Mouse (Mus musculus) midbrain, embryonic 15.5 days (tissue): ENCODE data around the gene Scamp4. TPM values are rescaled to one million over a fixed set of nuclear protein-coding genes. Genes with fewer than 3 reads are reported as not detected.

Experiments used
- ATAC-seq: fragments of 200-750 bp; cut with Nextera tagmentation; replicated peaks from 2 replicates; pipeline ENCODE4 v1.8.0; 2017; ENCODE audit warnings: moderate TSS enrichment
- H3K27ac ChIP-seq: fragments of 300-500 bp; sonication (generic); 2 replicates; pipeline ENCODE4 v1.5.1; 2015; ENCODE audit warnings: mild to moderate bottlenecking, inconsistent platforms
- H3K27me3 ChIP-seq: fragments of 300-500 bp; sonication (generic); replicated peaks from 2 replicates; pipeline ENCODE4 v1.6.1; 2015; ENCODE audit warnings: inconsistent platforms
- H3K36me3 ChIP-seq: fragments of 300-500 bp; sonication (generic); replicated peaks from 2 replicates; pipeline ENCODE4 v1.6.1; 2015; ENCODE audit warnings: inconsistent platforms
- H3K4me1 ChIP-seq: fragments of 300-500 bp; sonication (generic); 2 replicates; pipeline ENCODE4 v1.6.1; 2015; ENCODE audit warnings: inconsistent platforms
- H3K4me2 ChIP-seq: fragments of 300-500 bp; sonication (generic); 2 replicates; pipeline ENCODE4 v1.6.1; 2015; ENCODE audit warnings: inconsistent platforms, mild to moderate bottlenecking, moderate library complexity
- H3K4me3 ChIP-seq: fragments of 300-500 bp; sonication (generic); 2 replicates; pipeline ENCODE4 v1.5.1; 2015; ENCODE audit warnings: mild to moderate bottlenecking, inconsistent platforms
- H3K9ac ChIP-seq: fragments of 300-500 bp; sonication (generic); 2 replicates; pipeline ENCODE4 v1.6.1; 2015; ENCODE audit warnings: mild to moderate bottlenecking, inconsistent platforms
- H3K9me3 ChIP-seq: fragments of 300-500 bp; sonication (generic); 2 replicates; pipeline ENCODE4 v1.6.1; 2016; ENCODE audit warnings: inconsistent platforms
- WGBS: fragments of 180-500 bp; shearing (Covaris S2); methylation state at CpG from one replicate; pipeline ENCODE4 v1.1.7; 2015; ENCODE audit warnings: mixed read lengths; 5-methylcytosine and 5-hydroxymethylcytosine counted together
- microRNA-seq: library from miRNA; unstranded; fragments of <30 nt; microRNA quantifications from one replicate; pipeline ENCODE4, GENCODE M21; 2016
- polyA plus RNA-seq: library from polyadenylated mRNA; unstranded; fragments of >200 nt; fragmentation: Nextera tagmentation; extraction: Ambion mirVana; gene quantifications from 2 replicates; pipeline ENCODE4 v1.2.1, GENCODE M21; 2015

Gene Scamp4
- polyA plus RNA-seq, 1 experiment from 2014 or later: 65.0 TPM

GRCm38 (mm10) chr10:80664197-80665015 lies 61.7 kb downstream of the Scamp4 start:
- Histone ChIP-seq H3K4me1 (no peaks in the 10 kb centered on the region), H3K4me2 (no peak overlapping the region), H3K27me3 (no peaks in the 10 kb centered on the region), H3K36me3 (peaks cover 28% of the 10 kb centered on the region), H3K9me3 (no peaks in the 10 kb centered on the region), H3K4me3 (no peak overlapping the region), H3K9ac (no peak overlapping the region), H3K27ac (no peak overlapping the region)
- WGBS: 44% methylated on average over 16 of the region's 16 CpGs
- ATAC-seq: no peak

DNA sequence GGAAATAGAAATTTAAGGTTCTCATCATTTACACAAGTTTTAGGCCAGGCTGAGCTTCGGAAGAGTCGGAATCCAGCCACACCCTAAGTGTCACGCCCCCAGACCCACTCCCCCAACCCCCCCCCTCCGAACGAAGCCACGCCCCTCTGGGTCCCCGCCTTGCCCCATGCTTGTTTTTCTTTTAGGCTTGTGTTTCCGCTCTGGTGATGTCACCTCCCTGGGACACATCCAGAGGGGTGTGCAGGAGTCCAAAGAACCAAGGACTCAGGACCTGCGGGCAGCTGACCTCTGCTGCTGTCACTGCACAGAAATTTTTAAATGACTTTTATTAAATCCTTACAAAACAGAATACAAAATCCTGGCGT lies 62.3 kb downstream of the Scamp4 start:
- WGBS: 20% methylated on average over 10 of the region's 10 CpGs
- no peak for ATAC-seq
- no peak overlapping the region for H3K9ac ChIP-seq

More for the DNA sequence above, 62.3 kb downstream of the Scamp4 start:
- Histone ChIP-seq H3K27me3 (no peaks in the 10 kb centered on the region), H3K4me2 (no peak overlapping the region), H3K9me3 (no peaks in the 10 kb centered on the region), H3K36me3 (peaks cover 29% of the 10 kb centered on the region), H3K27ac (no peak overlapping the region), H3K4me3 (no peak overlapping the region), H3K4me1 (no peaks in the 10 kb centered on the region)

Small RNA genes lying within 50 kb of the gene (microRNA-seq; reads per million reads assigned to microRNA genes)
- gene Mir6912: not detected

Other genes starting within 250 kb of the Scamp4 start
- 6.2 TPM in 2 replicates for gene Plk5, start 246.4 kb upstream of the Scamp4 start, polyA plus RNA-seq
- 18.3 and 18.8 TPM in 2 replicates for gene Mex3d, start 215.2 kb upstream of the Scamp4 start, polyA plus RNA-seq
- gene Mbd3, start 203.3 kb upstream of the Scamp4 start, polyA plus RNA-seq: 227 and 250 TPM in 2 replicates
- 581 and 629 TPM in 2 replicates for gene Uqcr11, start 196.0 kb upstream of the Scamp4 start, polyA plus RNA-seq
- 44.9 and 55.8 TPM in 2 replicates for gene Tcf3, start 169.2 kb upstream of the Scamp4 start, polyA plus RNA-seq
- 1.9 and 2.6 TPM in 2 replicates for gene Onecut3, start 108.0 kb upstream of the Scamp4 start, polyA plus RNA-seq
- gene Atp8b3, start 63.7 kb upstream of the Scamp4 start, polyA plus RNA-seq: 0.90 and 1.2 TPM in 2 replicates
- gene Rexo1, start 41.3 kb upstream of the Scamp4 start, polyA plus RNA-seq: 33.9 and 35.0 TPM in 2 replicates
- 6.0 and 6.3 TPM in 2 replicates for gene Klf16, start 25.6 kb upstream of the Scamp4 start, polyA plus RNA-seq
- 126 and 152 TPM in 2 replicates for gene Abhd17a, start 12.5 kb upstream of the Scamp4 start, polyA plus RNA-seq
- 6.0 and 6.9 TPM in 2 replicates for gene Adat3, start within 50 bp of the Scamp4 start, polyA plus RNA-seq
- 4.6 and 5.0 TPM in 2 replicates for gene Gm49322, start 3.1 kb downstream of the Scamp4 start, polyA plus RNA-seq
- gene Csnk1g2, start 20.0 kb downstream of the Scamp4 start, polyA plus RNA-seq: 107 and 123 TPM in 2 replicates
- gene Btbd2, start 54.2 kb downstream of the Scamp4 start, polyA plus RNA-seq: 85.9 and 90.4 TPM in 2 replicates
- 61.5 and 66.6 TPM in 2 replicates for gene Mknk2, start 75.2 kb downstream of the Scamp4 start, polyA plus RNA-seq
- 63.4 and 64.3 TPM in 2 replicates for gene Mob3a, start 99.1 kb downstream of the Scamp4 start, polyA plus RNA-seq
- gene Izumo4, start 99.3 kb downstream of the Scamp4 start, polyA plus RNA-seq: 42.9 and 50.9 TPM in 2 replicates
- gene Ap3d1, start 139.4 kb downstream of the Scamp4 start, polyA plus RNA-seq: 117 and 122 TPM in 2 replicates
- gene Dot1l, start 152.3 kb downstream of the Scamp4 start, polyA plus RNA-seq: 21.0 and 25.9 TPM in 2 replicates
- gene Sf3a2, start 195.3 kb downstream of the Scamp4 start, polyA plus RNA-seq: 60.3 and 62.6 TPM in 2 replicates
- 130 and 147 TPM in 2 replicates for gene Plekhj1, start 195.8 kb downstream of the Scamp4 start, polyA plus RNA-seq
- 0.10 TPM in 2 replicates for gene Amh, start 202.4 kb downstream of the Scamp4 start, polyA plus RNA-seq
- 0.59 and 1.0 TPM in 2 replicates for gene Jsrp1, start 210.6 kb downstream of the Scamp4 start, polyA plus RNA-seq
- gene Oaz1, start 223.8 kb downstream of the Scamp4 start, polyA plus RNA-seq: 1,243 and 1,388 TPM in 2 replicates
- gene Lingo3, start 241.2 kb downstream of the Scamp4 start, polyA plus RNA-seq: 10.4 and 11.7 TPM in 2 replicates